Mouse (Mus musculus) bone marrow macrophage, adult 2 months (primary cell): ENCODE results near the gene Chit1.
A peak's percentile ranks its signal among the peaks of the same experiment; 100 is the strongest.

Experiments
- CTCF ChIP-seq: IDR thresholded peaks from 2 replicates; pipeline ENCODE4 v1.5.1; 2012; ENCODE audit warnings: low read depth, mild to moderate bottlenecking, low read length, moderate library complexity
- POLR2A ChIP-seq: IDR thresholded peaks from 2 replicates; pipeline ENCODE4 v1.6.1; 2012; ENCODE audit warnings: mild to moderate bottlenecking, low read depth, low read length, borderline replicate concordance

- TF ChIP-seq CTCF (no peak), POLR2A (0 out of 2 replicates have a peak, but pooled peaks have one; percentile 21)
Measured at GRCm38 (mm10) chr1:134078061-134078795, 32.8 kb upstream of the Chit1 start.
